Mouse (Mus musculus) CH12.LX (cell line): Measurements from ENCODE around the gene Eif2d. TPM values are rescaled to one million over a fixed set of nuclear protein-coding genes. Genes with fewer than 3 reads are reported as not detected.

ENCODE experiments used
- DNase-seq: peaks from one replicate; pipeline ENCODE4 v3.0.0-alpha.2; 2013; ENCODE audit errors: extremely low read depth
- H3K27ac ChIP-seq: 2 replicates; pipeline ENCODE4 v1.5.1; 2012; ENCODE audit warnings: low read depth, mild to moderate bottlenecking, control low read depth, moderate library complexity; ENCODE audit not compliant: insufficient read depth
- H3K27me3 ChIP-seq: replicated peaks from 2 replicates; pipeline ENCODE3; 2012; ENCODE audit warnings: inconsistent platforms
- H3K36me3 ChIP-seq, 2 experiments: replicated peaks in 1 of 2; 2 replicates each; pipeline versions ENCODE3 to v1.6.1; 2012; ENCODE audit warnings: inconsistent platforms in 1 of 2, low read length in 1 of 2, mild to moderate bottlenecking in 1 of 2, mixed read lengths in 1 of 2, moderate library complexity in 1 of 2; ENCODE audit not compliant: control insufficient read depth in 1 of 2, insufficient read depth in 1 of 2
- H3K4me1 ChIP-seq, 2 experiments: 2 replicates each; pipeline ENCODE4 v1.6.1; 2012; ENCODE audit warnings: inconsistent platforms in 1 of 2, moderate library complexity in 1 of 2; ENCODE audit not compliant: insufficient read depth in 2 of 2, control insufficient read depth in 1 of 2
- H3K4me2 ChIP-seq: 2 replicates; pipeline ENCODE4 v1.6.1; 2012; ENCODE audit warnings: low read depth, mild to moderate bottlenecking, control low read depth; ENCODE audit not compliant: poor library complexity, insufficient read depth, severe bottlenecking
- H3K4me3 ChIP-seq, 3 experiments: fragments of 150-350 bp in 1 of 3; sonication (generic) in 1 of 3; replicated peaks in 1 of 3; 2 replicates each; pipeline versions ENCODE3 to v1.5.1; 2011 to 2012; ENCODE audit warnings: low read depth in 2 of 3, low read length in 2 of 3, mild to moderate bottlenecking in 2 of 3, moderate library complexity in 2 of 3, control low read depth in 1 of 3, improper control_type of control experiment in 1 of 3, inconsistent platforms in 1 of 3, mixed read lengths in 1 of 3; ENCODE audit not compliant: poor library complexity in 1 of 3
- H3K79me2 ChIP-seq: replicated peaks from 2 replicates; pipeline ENCODE4 v1.6.1; 2012; ENCODE audit warnings: mild to moderate bottlenecking, moderate library complexity; ENCODE audit not compliant: control insufficient read depth, poor library complexity, insufficient read depth, severe bottlenecking; ENCODE audit errors: extremely low read depth
- H3K9ac ChIP-seq: 2 replicates; pipeline ENCODE4 v1.6.1; 2012; ENCODE audit warnings: low read depth, mild to moderate bottlenecking, control low read depth, moderate library complexity; ENCODE audit not compliant: insufficient read depth
- H3K9me3 ChIP-seq: replicated peaks from 2 replicates; pipeline ENCODE3; 2012; ENCODE audit warnings: low read length, inconsistent platforms, mixed read lengths
- CHD1 ChIP-seq: IDR thresholded peaks from 2 replicates; pipeline ENCODE4 v1.6.1; 2012; ENCODE audit warnings: low read depth, low read length, improper control_type of control experiment, inconsistent platforms
- CTCF ChIP-seq, 2 experiments: IDR thresholded peaks in 1 of 2; conservative IDR thresholded peaks in 1 of 2; 2 replicates each; pipeline ENCODE4 v1.5.1; 2011 to 2012; ENCODE audit warnings: low read depth in 2 of 2, low read length in 2 of 2, improper control_type of control experiment in 1 of 2, inconsistent platforms in 1 of 2, mild to moderate bottlenecking in 1 of 2, moderate library complexity in 1 of 2
- ELF1 ChIP-seq: IDR thresholded peaks from 2 replicates; pipeline ENCODE4 v1.6.1; 2014; ENCODE audit warnings: low read depth, mild to moderate bottlenecking, inconsistent platforms, low read length, improper control_type of control experiment
- EP300 ChIP-seq: IDR thresholded peaks from 2 replicates; pipeline ENCODE4 v1.6.1; 2011; ENCODE audit warnings: low read length, improper control_type of control experiment
- ETS1 ChIP-seq: conservative IDR thresholded peaks from 2 replicates; pipeline ENCODE4 v1.6.1; 2012; ENCODE audit warnings: low read depth, mild to moderate bottlenecking, inconsistent platforms, low read length, improper control_type of control experiment, moderate library complexity
- GABPA ChIP-seq: IDR thresholded peaks from 2 replicates; pipeline ENCODE4 v1.6.1; 2012; ENCODE audit warnings: low read depth, low read length, improper control_type of control experiment, inconsistent platforms; ENCODE audit not compliant: insufficient replicate concordance
- HCFC1 ChIP-seq: IDR thresholded peaks from 2 replicates; pipeline ENCODE4 v1.6.1; 2012; ENCODE audit warnings: low read depth, mild to moderate bottlenecking, inconsistent platforms, low read length, improper control_type of control experiment
- IRF4 ChIP-seq: IDR thresholded peaks from 2 replicates; pipeline ENCODE4 v1.6.1; 2014; ENCODE audit warnings: low read depth, mild to moderate bottlenecking, inconsistent platforms, low read length, improper control_type of control experiment
- JUN ChIP-seq: IDR thresholded peaks from 2 replicates; pipeline ENCODE4 v1.6.1; 2011; ENCODE audit warnings: low read depth, mild to moderate bottlenecking, low read length, improper control_type of control experiment, moderate library complexity; ENCODE audit not compliant: insufficient read depth
- KAT2A ChIP-seq: IDR thresholded peaks from 2 replicates; pipeline ENCODE4 v1.6.1; 2012; ENCODE audit warnings: low read length, improper control_type of control experiment, inconsistent platforms; ENCODE audit not compliant: insufficient replicate concordance
- MAFK ChIP-seq: IDR thresholded peaks from 2 replicates; pipeline ENCODE4 v1.6.1; 2011; ENCODE audit warnings: low read length, improper control_type of control experiment; ENCODE audit not compliant: insufficient replicate concordance
- MAX ChIP-seq: IDR thresholded peaks from 2 replicates; pipeline ENCODE4 v1.6.1; 2011; ENCODE audit warnings: low read length, improper control_type of control experiment
- MYC ChIP-seq: IDR thresholded peaks from 2 replicates; pipeline ENCODE4 v1.6.1; 2011; ENCODE audit warnings: low read depth, mild to moderate bottlenecking, improper control_type of control experiment, low read length
- NELFE ChIP-seq: IDR thresholded peaks from 2 replicates; pipeline ENCODE4 v1.6.1; 2011; ENCODE audit warnings: low read depth, low read length, improper control_type of control experiment
- PAX5 ChIP-seq: IDR thresholded peaks from 2 replicates; pipeline ENCODE4 v1.6.1; 2012; ENCODE audit warnings: low read length, inconsistent platforms, mixed read lengths
- POLR2A ChIP-seq: IDR thresholded peaks from 2 replicates; pipeline ENCODE4 v1.6.1; 2011; ENCODE audit warnings: low read depth, mild to moderate bottlenecking, improper control_type of control experiment, low read length
- POLR2AphosphoS2 ChIP-seq: IDR thresholded peaks from 2 replicates; pipeline ENCODE4 v1.6.1; 2011; ENCODE audit warnings: low read depth, low read length, improper control_type of control experiment
- RAD21 ChIP-seq: IDR thresholded peaks from 2 replicates; pipeline ENCODE4 v1.6.1; 2011; ENCODE audit warnings: low read depth, mild to moderate bottlenecking, low read length, improper control_type of control experiment, moderate library complexity
- RCOR1 ChIP-seq: conservative IDR thresholded peaks from 2 replicates; pipeline ENCODE4 v1.6.1; 2012; ENCODE audit warnings: low read depth, mild to moderate bottlenecking, inconsistent platforms, low read length, improper control_type of control experiment
- SIN3A ChIP-seq: IDR thresholded peaks from 2 replicates; pipeline ENCODE4 v1.6.1; 2012; ENCODE audit warnings: low read length, improper control_type of control experiment, inconsistent platforms
- SMC3 ChIP-seq: IDR thresholded peaks from 2 replicates; pipeline ENCODE4 v1.6.1; 2011; ENCODE audit warnings: low read depth, low read length, improper control_type of control experiment
- TBP ChIP-seq: conservative IDR thresholded peaks from 2 replicates; pipeline ENCODE4 v1.6.1; 2011; ENCODE audit warnings: low read depth, low read length, improper control_type of control experiment
- TCF12 ChIP-seq: IDR thresholded peaks from 2 replicates; pipeline ENCODE4 v1.6.1; 2014; ENCODE audit warnings: low read depth, mild to moderate bottlenecking, inconsistent platforms, low read length, improper control_type of control experiment
- UBTF ChIP-seq: IDR thresholded peaks from 2 replicates; pipeline ENCODE4 v1.6.1; 2012; ENCODE audit warnings: low read depth, mild to moderate bottlenecking, inconsistent platforms, low read length, improper control_type of control experiment, moderate library complexity
- USF1 ChIP-seq: IDR thresholded peaks from 2 replicates; pipeline ENCODE4 v1.6.1; 2014; ENCODE audit warnings: low read depth, mild to moderate bottlenecking, inconsistent platforms, low read length, improper control_type of control experiment
- USF2 ChIP-seq: conservative IDR thresholded peaks from 2 replicates; pipeline ENCODE4 v1.6.1; 2011; ENCODE audit warnings: low read depth, low read length, improper control_type of control experiment
- ZC3H11A ChIP-seq: IDR thresholded peaks from 2 replicates; pipeline ENCODE4 v1.6.1; 2012; ENCODE audit warnings: low read depth, mild to moderate bottlenecking, inconsistent platforms, low read length, improper control_type of control experiment
- ZKSCAN1 ChIP-seq: IDR thresholded peaks from 2 replicates; pipeline ENCODE4 v1.6.1; 2012; ENCODE audit warnings: low read depth, inconsistent platforms, low read length, improper control_type of control experiment, borderline replicate concordance
- ZMIZ1 ChIP-seq: IDR thresholded peaks from 2 replicates; pipeline ENCODE4 v1.6.1; 2012; ENCODE audit warnings: low read depth, mild to moderate bottlenecking, inconsistent platforms, low read length, improper control_type of control experiment
- ZNF384 ChIP-seq: IDR thresholded peaks from 2 replicates; pipeline ENCODE4 v1.6.1; 2012; ENCODE audit warnings: low read depth, low read length, improper control_type of control experiment, inconsistent platforms
- dilution Hi-C: fragments of 300-500 bp; cut with MboI; formaldehyde crosslinking; loops from 2 replicates; pipeline ENCODE4 v1.14.3; 2020; ENCODE audit warnings: low sequenced_read_pairs; ENCODE audit not compliant: extremely low pct_unique_long_range_greater_than_20kb, extremely low pct_ligation_motif_present
- in situ Hi-C: fragments of 300-500 bp; cut with MboI; formaldehyde crosslinking; loops from 3 replicates; pipeline ENCODE4 v1.14.3; 2019; ENCODE audit warnings: low sequenced_read_pairs, low pct_ligation_motif_present, low pct_unique_long_range_greater_than_20kb, mixed read lengths
- polyA plus RNA-seq: library from polyadenylated mRNA; unstranded; fragments of >175 nt; gene quantifications from 2 replicates; pipeline ENCODE4 v1.2.1, GENCODE M21; 2012; ENCODE audit warnings: low read depth; ENCODE audit not compliant: insufficient read length
- total RNA-seq, 2 experiments: library from RNA; depleted of rRNA; stranded (reverse); fragments of 300-350 nt in 1 of 2; fragments of >200 nt in 1 of 2; gene quantifications; 2 replicates each; pipeline ENCODE4 v1.2.3; 2012 to 2014

Eif2d gene
- total and polyA plus RNA-seq, 3 experiments, result 46.9 to 57.2 (median 53.0) TPM

DNA sequence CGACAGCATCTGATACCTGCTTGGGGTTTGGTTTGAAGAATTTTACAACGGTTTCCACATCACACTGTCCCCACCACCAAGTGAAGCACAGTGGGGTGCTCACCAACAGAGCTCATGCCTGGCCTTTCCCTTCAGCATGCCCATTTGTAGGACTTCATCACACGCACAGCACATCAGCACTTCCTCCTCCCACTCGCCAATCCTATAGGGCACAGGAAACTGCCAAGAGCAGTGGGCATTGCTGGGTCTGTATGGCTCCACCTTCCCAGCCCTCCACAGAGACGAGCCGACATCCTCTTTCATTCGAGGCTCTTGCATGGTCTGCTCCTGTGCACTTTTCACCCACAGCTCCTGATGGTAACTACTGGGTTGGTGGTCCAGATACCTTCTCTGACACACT, 30.2 kb downstream of the Eif2d start:
- H3K27me3 ChIP-seq, result no peaks in the 10 kb centered on the region
- no peaks in the 10 kb centered on the region for H3K9me3 ChIP-seq
- peaks cover 3 to 57% of the 10 kb centered on the region in 2 experiments for H3K4me1 ChIP-seq
- H3K27ac ChIP-seq, result no peak overlapping the region
- no peak for DNase-seq
- H3K79me2 ChIP-seq, result no peaks in the 10 kb centered on the region
- dilution Hi-C loops (no loop called here), in situ Hi-C loops (loop anchor here (5.0 kb wide), 2 partner anchors 34 to 74 kb away; no protein-coding TSS in a partner anchor)
- TF ChIP-seq EP300 (no peak), USF2 (no peak), HCFC1 (no peak), SMC3 (no peak), POLR2A (no peak), ZNF384 (no peak), JUN (no peak), GABPA (no peak), IRF4 (no peak), UBTF (no peak), KAT2A (no peak), CTCF (conservative IDR thresholded peaks at IDR 0.05 in 1 of 2, IDR thresholded peaks at IDR 0.05 in 1 of 2; ENCODE audit: low read depth in 2 of 2, low read length in 2 of 2) (no peak), USF1 (no peak), ZKSCAN1 (no peak), ZMIZ1 (no peak), TCF12 (no peak), CHD1 (no peak), RAD21 (no peak), NELFE (no peak)
- H3K36me3 ChIP-seq, result peaks cover 44 to 84% of the 10 kb centered on the region in 2 experiments
- no peak overlapping the region for H3K4me2 ChIP-seq
- no peak overlapping the region for H3K4me3 ChIP-seq
- H3K9ac ChIP-seq, result no peak overlapping the region

GRCm38 (mm10) chr1:131184253-131184955, 31.4 kb downstream of the Eif2d start:
- H3K4me1 ChIP-seq, result peaks cover 15 to 69% of the 10 kb centered on the region in 2 experiments
- no peak overlapping the region for H3K4me3 ChIP-seq
- H3K36me3 ChIP-seq, result peaks cover 35 to 79% of the 10 kb centered on the region in 2 experiments
- in situ Hi-C loops, result loop anchor here (5.0 kb wide), 2 partner anchors 33 to 73 kb away; no protein-coding TSS in a partner anchor
- H3K9me3 ChIP-seq, result no peaks in the 10 kb centered on the region
- H3K27me3 ChIP-seq, result no peaks in the 10 kb centered on the region
- H3K27ac ChIP-seq, result no peak overlapping the region
- no peak overlapping the region for H3K9ac ChIP-seq
- H3K4me2 ChIP-seq, result no peak overlapping the region
- dilution Hi-C loops, result no loop called here
- peak; percentile 61 for DNase-seq
- no peaks in the 10 kb centered on the region for H3K79me2 ChIP-seq
- TF ChIP-seq ZC3H11A (no peak), ETS1 (peak; percentile 83), KAT2A (no peak), MYC (no peak), JUN (no peak), EP300 (peak; percentile 62; the same call in 1 of the 2 replicates), ELF1 (peak; percentile 31; the same call in 1 of the 2 replicates), IRF4 (0 out of 2 replicates have a peak, but pooled peaks have one; percentile 27), USF2 (no peak), CHD1 (no peak), ZMIZ1 (no peak), POLR2AphosphoS2 (no peak), HCFC1 (no peak), NELFE (no peak), SIN3A (peak; percentile 66; the same call in 1 of the 2 replicates), TBP (no peak), POLR2A (no peak), UBTF (no peak), RCOR1 (no peak), PAX5 (no peak), MAX (no peak), GABPA (no peak), MAFK (no peak), USF1 (no peak), ZNF384 (peak; percentile 50), RAD21 (no peak)
